Mouse (Mus musculus): ENCODE measurements at regions not wholly inside any gene's neighbourhood (a gene's known extent, or its start where the extent isn't known, plus 50 kb on each side); places are given as distances from the start of the nearest gene placed in this dataset.
A peak's percentile ranks its signal among the peaks of the same experiment; 100 is the strongest.

DNA sequence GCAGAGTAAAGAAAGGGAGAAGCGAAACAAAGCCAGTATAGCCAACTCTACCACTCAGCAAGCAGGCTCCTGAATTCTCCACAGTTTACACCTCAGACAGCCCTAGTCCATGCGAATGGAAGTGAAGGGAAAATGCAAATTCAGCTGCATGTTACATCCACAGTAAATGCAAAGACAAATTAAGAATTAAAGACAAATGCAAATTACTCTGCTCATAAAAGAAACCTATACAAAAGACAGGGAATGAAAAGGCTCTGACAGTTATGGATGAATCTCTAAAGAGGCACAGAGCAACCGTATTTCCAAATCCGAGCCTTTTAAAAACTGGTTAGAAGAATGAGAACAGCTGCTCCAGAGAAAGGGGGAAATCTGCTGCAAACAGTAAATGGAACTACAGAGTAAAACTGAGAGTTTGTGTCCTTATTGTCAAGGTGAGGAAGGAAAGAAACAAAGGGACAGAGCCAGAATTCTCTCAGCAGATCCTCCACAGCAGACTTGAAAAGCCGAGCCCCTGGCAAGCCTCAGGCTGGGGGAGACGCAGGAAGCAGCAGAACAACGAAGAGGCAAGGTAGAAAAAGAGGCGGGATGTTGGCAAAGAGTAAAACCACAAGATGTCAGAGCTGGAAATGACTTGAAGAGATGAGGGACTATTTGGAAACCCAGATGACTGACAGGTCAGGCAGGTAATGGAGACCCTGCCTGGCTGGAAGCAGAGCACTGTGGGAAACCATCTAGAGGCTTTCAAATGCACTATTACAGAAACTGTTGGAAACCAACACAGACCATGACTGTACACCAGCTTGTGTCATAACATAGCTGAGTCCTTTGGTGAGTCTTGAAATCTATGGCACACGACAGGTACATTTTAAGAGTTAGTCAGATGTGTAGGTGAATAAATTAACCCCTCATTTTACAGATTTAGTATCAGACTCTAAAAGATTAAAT lies 184.5 kb upstream of the Acvr2a start:
- no peak for DNase-seq

DNA sequence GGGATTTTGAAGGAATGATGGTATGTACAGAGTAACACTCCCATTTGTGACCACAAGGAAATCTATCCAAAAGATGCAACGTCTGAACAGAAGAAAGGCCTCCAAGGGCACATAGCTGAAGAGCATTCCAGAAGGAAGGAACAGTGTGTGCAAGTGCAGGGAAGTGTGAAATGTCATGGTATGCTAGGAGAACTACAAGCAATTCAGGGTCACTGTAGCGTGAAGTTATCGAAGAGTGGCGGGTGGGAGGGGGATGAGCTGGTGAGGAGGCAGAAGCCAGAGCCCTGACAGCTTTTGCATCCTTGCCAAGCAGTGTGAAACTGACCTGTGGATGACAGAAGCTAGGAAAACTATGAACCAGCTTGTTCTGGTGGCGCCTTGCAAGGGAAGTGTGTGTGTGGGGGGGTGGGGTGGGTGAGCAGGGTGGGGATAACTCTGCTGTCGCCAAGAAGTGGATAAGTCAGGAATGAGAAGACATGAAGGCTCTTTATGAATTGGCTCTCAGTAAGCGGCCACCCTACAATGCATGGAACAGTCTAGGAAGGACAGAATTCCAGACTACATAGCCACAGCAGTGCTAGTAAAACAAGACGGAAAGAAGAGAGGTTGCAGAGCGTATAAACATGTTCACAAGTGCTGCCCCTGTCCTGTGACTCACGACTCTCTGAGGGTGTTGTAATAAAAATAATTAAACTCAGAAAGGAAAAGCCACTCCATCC lies 179.3 kb upstream of the Acvr2a start:
- DNase-seq: no peak

DNA sequence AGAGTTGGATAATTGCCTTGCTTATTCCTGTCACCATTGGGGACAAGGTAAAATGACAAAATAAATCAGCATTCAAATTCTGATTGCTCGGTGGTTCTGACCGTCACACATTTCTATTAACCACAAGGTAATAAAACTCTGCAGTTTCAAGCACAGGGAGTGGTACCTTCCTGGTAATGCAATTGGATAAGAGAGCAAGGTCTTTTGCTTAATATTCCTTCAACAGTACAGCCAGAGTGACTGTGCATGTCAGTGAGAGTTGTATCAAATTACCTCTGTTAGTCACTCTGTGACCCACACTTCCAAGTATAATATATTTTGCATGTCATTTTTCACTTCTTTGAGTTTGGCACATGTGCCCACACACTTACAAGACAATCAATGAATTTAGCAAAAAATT lies 177.8 kb upstream of the Acvr2a start:
- DNase-seq: no peak

DNA sequence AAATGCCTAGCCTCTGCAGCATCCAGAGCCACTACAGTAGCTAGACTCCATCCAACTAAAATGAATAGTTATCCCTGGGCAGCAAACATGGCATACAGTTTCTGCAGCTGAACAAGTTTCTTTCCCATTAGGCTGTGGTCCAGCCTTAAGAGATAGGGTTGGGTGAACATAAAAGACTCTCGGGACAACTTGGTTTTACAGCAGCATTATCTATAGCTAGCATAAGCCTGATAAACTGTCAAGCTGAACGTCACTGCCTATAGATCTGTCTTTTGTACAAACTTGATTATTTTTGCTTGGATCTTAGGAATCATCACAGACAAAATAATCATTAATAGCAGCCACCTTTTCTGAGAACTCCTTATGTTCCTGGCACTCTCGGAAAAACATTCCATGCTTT lies 169.8 kb upstream of the Acvr2a start:
- no peak for DNase-seq

DNA sequence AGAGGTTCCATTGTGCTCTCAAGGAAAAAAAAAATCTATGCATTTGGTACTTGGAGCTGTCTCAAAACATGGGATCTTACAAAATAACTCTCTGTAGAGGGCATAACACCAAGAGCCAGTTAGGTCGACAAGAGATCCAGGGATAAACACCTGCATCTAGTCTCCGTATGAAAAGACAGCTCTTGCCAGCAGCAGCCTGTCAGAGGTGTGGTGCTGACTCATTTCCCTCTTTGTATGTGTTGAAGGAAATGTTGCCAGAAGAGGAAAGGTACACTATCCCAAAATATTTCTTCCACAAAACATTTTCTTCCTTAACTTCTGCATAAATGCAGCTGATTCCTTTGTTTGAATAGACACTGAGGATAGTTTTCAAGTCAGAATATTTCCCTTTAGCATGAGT lies 163.6 kb upstream of the Acvr2a start:
- DNase-seq: peak; percentile 7

DNA sequence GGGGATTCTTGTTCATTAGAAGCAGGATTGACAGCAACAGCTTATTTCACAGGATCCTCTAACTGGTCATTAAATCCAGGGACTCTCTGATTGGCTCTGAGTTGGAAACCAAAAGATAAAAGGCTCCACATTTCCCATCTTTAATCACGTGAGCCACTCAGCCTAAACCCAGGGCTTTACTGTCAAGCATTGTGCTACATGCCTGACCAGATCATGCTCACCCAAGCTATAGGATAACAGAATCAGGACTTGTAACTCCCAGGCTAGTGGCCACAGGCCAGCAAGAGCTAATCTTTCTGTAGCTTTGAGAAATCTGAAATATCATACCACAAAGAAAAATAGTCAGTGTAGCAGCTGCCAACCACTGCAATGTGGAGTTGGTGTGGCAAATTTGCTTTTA lies 152.7 kb upstream of the Acvr2a start:
- no peak for DNase-seq

DNA sequence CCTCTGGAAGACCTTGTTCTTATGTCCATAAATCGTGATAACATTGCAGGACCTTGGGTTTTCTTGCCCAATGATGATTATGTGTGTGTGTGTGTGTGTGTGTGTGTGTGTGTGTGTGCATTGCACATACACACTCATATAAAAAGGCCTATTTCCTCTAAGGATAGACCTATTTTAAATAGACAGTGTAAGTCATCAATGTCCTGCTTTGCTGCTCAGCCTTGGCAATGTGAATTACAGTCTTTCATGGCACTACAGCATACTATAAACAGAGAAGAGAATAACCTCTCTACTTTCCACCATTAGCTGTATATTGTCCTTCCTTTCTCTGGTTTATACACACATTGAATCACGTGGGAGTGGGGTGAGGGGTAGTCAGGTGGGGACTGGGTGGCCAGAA lies 148.8 kb upstream of the Acvr2a start:
- no peak for DNase-seq

DNA sequence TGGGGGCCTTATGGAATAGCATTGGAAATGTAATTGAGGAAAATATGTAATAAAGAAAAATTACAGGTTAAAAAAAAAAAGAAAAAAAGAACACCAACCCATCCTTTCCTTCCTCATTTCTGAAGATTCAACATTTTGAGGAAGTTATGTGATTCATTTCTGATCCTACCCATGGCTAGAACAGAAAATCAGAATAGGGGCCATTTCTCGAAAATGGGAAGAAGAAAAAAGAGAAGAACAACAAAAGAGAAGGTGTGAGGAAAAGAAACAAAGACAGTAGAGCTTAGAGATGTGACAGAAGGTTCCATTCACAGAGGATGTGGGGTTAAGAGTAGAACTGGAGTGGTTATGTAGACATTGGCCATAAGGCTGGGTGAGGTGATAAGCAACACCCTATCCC lies 124.8 kb upstream of the Acvr2a start:
- DNase-seq: no peak

DNA sequence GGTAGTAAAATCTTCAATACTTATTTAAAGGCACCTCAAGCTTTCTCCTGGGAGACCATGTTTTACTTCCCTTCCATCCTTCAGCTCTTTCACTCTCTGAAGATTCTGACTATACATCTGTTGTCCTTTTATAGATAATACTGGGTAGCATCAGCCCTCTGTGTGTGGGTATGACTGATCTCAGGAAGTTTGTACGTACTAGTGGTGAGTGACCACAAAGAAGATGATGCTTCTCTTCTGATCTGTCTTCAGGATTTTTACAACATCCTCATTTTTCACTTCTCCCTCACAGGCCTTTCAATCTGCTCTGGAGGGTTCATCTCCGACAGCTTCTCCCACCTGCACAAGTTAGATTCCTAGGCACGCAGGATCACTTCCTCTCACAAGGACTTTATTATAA lies 119.4 kb upstream of the Acvr2a start:
- DNase-seq: no peak

DNA sequence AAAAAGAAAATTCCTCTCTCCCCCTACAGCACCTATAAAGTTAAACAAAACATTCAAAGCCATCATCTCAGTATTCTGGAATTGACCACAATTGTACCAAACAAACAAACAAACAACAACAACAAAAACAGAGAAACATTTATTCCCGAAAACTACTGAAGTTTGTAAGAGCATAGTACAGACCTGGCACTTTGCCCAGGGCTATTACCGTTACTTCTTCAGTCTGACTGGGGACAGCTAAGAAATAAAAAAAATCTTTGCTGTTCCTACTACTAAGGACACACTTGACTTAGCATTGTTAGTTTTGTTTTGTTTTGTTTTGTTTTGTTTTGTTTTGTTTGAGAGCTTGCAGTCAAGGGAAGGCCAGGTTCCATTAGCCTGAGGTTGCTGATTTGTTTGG lies 113.0 kb upstream of the Acvr2a start:
- DNase-seq: no peak

DNA sequence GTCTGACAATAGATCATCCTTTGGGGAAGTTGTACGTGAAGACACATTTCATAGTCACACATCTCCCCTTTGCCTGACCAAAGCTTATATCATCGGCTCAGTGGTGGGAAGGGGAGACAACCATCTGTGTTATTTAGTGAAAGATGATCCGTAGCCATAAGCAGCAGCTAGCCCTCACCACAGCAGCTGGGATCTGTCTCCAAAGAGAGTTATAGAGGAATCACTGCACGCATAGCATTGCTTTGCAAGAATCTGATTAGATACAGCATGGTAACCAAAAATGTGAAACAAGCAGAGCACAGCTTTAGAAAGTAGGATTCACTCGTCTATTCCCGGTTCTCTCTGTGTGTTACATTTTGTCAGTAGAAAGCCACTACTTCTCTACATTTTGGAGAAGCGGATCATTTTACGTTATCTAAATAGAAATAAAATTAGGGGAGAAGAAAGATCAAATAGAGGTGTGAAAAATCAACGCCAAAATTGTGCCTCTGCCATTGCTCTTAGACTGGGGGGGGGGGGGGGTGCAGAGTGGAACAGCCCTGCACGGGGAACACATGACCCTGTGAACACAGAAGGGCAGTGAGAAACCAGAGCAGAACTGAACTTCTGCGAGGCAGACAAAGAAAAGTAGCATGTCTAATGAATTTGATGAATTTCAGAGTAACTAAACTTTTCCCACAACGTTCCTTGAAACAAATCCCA lies 108.7 kb upstream of the Acvr2a start:
- DNase-seq: no peak

DNA sequence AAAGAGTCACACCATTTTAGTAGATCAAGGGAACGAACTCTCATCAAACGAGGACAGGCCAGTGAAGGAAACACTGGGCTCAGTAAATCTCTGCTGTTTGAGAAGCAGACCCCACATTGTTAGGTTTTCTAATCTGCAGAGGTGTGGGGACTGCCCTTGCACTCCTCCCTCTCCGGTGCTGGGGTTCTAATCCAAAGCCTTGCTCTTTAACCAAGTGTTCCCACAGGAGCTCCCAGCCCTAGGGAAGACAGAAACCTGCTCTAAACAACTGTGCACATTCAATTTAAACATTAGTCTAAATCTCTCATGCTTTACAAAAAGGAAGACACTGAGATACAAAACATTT lies 108.1 kb upstream of the Acvr2a start:
- DNase-seq: no peak

DNA sequence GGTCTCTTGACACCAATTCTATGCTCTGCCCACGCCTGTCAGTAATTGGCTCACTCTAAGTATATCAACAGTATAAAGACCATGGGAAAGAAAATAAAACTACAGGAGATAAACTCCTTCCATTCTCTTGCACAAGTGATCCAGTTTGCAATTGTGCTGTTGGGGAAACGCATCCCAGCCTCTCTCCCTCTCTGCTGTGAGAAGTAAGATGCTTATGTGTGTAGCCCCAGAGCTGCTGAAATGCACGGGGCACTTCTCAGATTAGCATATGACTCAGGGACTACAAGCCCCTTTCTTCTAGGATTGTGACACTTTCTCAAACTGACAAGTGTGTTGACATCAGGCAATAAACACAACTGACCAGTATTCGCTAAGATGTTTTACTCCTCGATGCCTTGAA lies 107.7 kb upstream of the Acvr2a start:
- no peak for DNase-seq

DNA sequence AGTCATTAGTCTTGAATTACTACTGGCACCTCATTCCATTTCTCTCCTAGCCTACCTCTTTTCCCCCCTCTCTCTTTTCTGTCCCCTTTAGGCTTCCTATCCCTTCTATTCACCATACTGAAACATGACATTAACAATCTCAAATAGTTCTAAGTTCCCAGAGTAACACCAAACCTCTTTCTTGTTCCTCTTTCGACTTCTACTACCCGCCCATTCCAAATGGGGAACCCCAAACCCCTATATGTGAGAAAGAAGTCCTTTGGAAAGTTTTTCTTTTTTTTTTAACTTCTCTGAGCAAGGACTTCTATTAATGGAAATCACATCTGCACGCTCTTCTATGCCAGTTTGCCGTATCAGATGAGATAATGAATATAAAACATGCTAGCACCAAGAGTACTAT lies 97.7 kb upstream of the Acvr2a start:
- DNase-seq: no peak

DNA sequence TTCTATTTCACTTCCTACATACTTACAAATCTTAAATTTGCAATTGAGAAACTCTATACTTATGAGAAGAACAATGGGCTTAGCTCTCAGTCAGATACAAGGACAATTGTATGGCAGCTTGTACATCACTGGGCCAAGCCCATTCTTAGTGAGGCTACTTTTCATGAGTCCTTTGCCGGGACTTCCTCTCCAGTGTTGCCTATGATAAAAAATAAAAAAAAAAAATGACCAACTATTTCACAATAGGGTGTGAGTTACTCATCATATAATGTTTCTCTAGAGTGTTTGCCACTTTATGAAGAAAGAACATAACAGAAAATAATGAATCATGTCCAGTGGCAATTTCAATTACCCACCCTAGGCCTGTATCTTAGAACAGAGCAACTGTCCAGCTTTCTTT lies 96.1 kb upstream of the Acvr2a start:
- no peak for DNase-seq

DNA sequence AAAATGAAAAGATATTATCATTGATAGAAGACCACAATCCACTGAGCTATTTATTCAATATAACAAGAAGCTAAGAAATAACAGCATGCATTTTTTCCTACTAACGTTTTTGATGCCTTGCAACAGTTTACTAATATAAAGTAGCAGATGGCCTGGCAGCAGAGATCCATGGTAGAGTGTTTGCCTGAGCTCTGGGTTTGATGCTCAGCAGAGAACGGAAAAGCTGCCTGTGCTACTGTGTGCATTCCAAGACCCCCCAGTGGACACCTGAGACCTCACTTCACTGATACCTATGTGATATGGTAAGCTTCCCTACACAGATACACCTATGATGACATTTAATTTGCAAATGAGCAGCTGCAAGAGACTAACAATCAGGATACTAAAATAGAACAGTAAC lies 95.6 kb upstream of the Acvr2a start:
- DNase-seq: no peak

DNA sequence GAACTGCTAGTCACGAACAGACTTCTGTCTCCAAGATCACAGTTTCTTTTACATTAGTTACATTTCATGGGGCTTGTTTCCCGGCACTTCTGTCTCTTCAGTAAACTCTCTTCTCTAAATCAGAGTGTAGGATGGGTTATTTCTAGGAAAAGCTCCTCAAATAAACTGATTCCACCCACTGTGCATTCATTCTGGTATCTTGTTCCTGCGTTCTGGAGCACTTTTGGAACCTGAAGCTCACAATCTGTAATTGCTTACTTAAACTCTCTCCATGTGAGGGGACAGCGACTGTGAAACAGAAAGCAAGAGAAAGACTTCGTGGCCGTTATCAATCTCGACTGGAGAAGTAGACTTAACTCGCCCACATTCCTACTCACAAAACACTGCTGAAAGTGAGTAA lies 83.1 kb upstream of the Acvr2a start:
- peak; percentile 39 for DNase-seq

DNA sequence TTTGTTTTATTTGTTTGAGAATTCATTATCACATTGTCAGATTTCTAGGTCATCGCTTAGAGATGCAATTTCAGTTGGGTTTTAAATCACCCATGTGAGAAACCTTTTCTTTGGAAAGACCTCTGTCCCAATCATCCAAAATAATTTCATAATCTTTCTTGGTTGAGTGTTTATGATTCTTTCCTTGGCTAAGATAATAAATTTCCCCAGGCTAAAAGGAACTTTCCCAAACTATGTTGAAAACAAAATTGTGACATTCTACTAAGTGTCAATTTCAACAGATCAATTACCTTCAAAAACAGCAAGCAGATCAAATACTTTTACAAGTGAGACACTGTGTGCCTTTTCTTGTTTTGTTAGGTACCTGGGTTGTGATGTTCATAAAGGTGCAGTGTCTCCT lies 80.0 kb upstream of the Acvr2a start:
- no peak for DNase-seq

DNA sequence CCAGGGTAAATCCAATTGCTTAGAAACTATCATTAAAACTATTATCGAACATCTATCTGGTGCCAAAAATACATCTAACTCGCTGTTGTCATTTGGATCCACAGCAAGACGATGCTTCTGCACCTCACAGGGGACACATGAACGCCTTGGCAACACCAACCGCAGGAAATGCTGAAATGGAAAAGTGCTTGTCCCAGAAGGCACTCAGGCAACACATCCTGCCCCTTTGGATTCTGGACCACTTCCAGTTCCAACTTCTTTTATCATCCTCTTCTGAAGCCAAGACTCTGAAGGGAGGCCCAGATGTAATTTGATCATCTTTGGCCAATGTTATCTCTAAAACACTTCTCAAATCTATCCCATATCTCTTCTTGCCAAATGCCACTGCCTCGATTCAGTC lies 79.4 kb upstream of the Acvr2a start:
- no peak for DNase-seq

DNA sequence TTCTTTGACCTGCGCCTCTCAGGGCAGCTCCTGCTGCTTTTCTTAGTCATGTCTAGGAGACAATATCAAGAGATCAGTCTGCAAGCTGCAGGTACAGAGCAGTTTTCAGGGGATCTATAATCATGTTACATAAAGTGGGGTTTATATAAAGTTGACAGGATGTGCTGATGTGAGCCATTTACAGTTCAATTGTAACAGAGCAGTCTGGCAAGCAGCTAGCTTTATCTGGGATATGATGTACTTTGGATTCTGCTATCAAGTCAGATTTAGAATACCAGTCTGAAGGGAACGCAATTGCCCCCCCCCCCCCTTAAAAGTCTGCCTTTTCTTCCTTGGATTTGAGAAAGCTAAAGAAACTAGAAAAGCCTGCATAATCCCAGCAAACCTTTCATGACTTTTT lies 77.6 kb upstream of the Acvr2a start:
- no peak for DNase-seq
